Mouse (Mus musculus): ENCODE results near the gene Ap5b1. TPM values are rescaled to one million over a fixed set of nuclear protein-coding genes. Genes with fewer than 3 reads are reported as not detected.

The Ap5b1 gene
- total RNA-seq (2021): 1 to 10 TPM; 1.4 to 1.5 TPM
- long read RNA-seq, experiment 1: 0 reads
- long read RNA-seq, experiment 2, partial matches to known transcripts: 0 of 3 reads
- long read RNA-seq, experiment 2, other reads (novel, unspliced or antisense): 1 of 3 reads

- DNase-seq: peak; percentile 91
Measured at GRCm38 (mm10) chr19:5567534-5568469, at the start of gene Ap5b1. Gene Ap5b1, plus strand, starts transcription at chr19:5568025.

- DNase-seq: no peak
Measured at GRCm38 (mm10) chr19:5518721-5519120, 49.1 kb upstream of the Ap5b1 start.

GRCm38 (mm10) chr19:5525204-5525603, 42.6 kb upstream of the Ap5b1 start:
- no peak for DNase-seq

- peak; percentile 92 for DNase-seq
Measured at GRCm38 (mm10) chr19:5529325-5530137, 38.3 kb upstream of the Ap5b1 start.

- no peak for DNase-seq
Measured at GRCm38 (mm10) chr19:5530138-5530524, 37.7 kb upstream of the Ap5b1 start.

- no peak for DNase-seq
Measured at GRCm38 (mm10) chr19:5532520-5532919, 35.3 kb upstream of the Ap5b1 start.

- DNase-seq: no peak
Measured at GRCm38 (mm10) chr19:5538786-5539185, 29.0 kb upstream of the Ap5b1 start.

- DNase-seq: no peak
Measured at GRCm38 (mm10) chr19:5543362-5543761, 24.5 kb upstream of the Ap5b1 start.

- DNase-seq: no peak
Measured at GRCm38 (mm10) chr19:5544031-5544430, 23.8 kb upstream of the Ap5b1 start.

GRCm38 (mm10) chr19:5547471-5548056, 20.3 kb upstream of the Ap5b1 start:
- DNase-seq: no peak

GRCm38 (mm10) chr19:5553802-5554201, 14.0 kb upstream of the Ap5b1 start:
- no peak for DNase-seq

- no peak for DNase-seq
Measured at GRCm38 (mm10) chr19:5554212-5554611, 13.6 kb upstream of the Ap5b1 start.

- DNase-seq: no peak
Measured at GRCm38 (mm10) chr19:5558169-5558568, 9.7 kb upstream of the Ap5b1 start.

GRCm38 (mm10) chr19:5558770-5559169, 9.1 kb upstream of the Ap5b1 start:
- DNase-seq: no peak

- no peak for DNase-seq
Measured at GRCm38 (mm10) chr19:5559229-5559628, 8.6 kb upstream of the Ap5b1 start.

- DNase-seq: no peak
Measured at GRCm38 (mm10) chr19:5559631-5560456, 8.0 kb upstream of the Ap5b1 start.

GRCm38 (mm10) chr19:5560457-5561041, 7.3 kb upstream of the Ap5b1 start, which contains the start of gene Ovol1:
Gene Ovol1, minus strand, starts transcription at chr19:5560646.
- no peak for DNase-seq

GRCm38 (mm10) chr19:5561252-5561790, 6.5 kb upstream of the Ap5b1 start:
- no peak for DNase-seq

- no peak for DNase-seq
Measured at GRCm38 (mm10) chr19:5561886-5562285, 5.9 kb upstream of the Ap5b1 start.

- no peak for DNase-seq
Measured at GRCm38 (mm10) chr19:5562776-5563175, 5.0 kb upstream of the Ap5b1 start.

GRCm38 (mm10) chr19:5566316-5566715, 1.5 kb upstream of the Ap5b1 start:
- DNase-seq: no peak
